ENCODE assay signal across 8 mouse cellular contexts in genomic region chr2:93791516-93792499, GRCm38 (mm10). TPM values are rescaled to one million over a fixed set of nuclear protein-coding genes. Genes with fewer than 3 reads are reported as not detected.
DNase-seq lines count a peak whose midpoint lies in the region; ATAC-seq and TF ChIP-seq lines count a peak whose summit lies in the region.

No protein-coding gene starts in this region.

- peak overlapping the region; percentile 64 for H3K27ac ChIP-seq in layer of hippocampus, adult 2 months
- peak overlapping the region; percentile 35 for H3K27ac ChIP-seq in intestine, embryonic 16.5 days (ENCODE audit: low read length)
- 0 out of 2 replicates have a peak overlapping the region, but pooled peaks have one; percentile 6 for H3K27ac ChIP-seq in liver, adult 2 months (replicated peaks; ENCODE audit: insufficient read depth, low read depth, low read length)
- peak overlapping the region; percentile 65 for H3K27ac ChIP-seq in stomach, embryonic 16.5 days (ENCODE audit: low read length)

- no peaks in the 10 kb centered on the region for H3K79me2 ChIP-seq in liver, adult 2 months (ENCODE audit: control insufficient read depth, insufficient read depth, low read length)

- H3K4me1 ChIP-seq in intestine, embryonic 16.5 days (ENCODE audit: control insufficient read depth, insufficient read depth, low read length): peaks cover 12% of the 10 kb centered on the region
- peaks cover 4% of the 10 kb centered on the region for H3K4me1 ChIP-seq in liver, adult 2 months (ENCODE audit: control insufficient read depth, insufficient read depth, low read length)
- peaks cover 9% of the 10 kb centered on the region; the same call in 1 of the 2 replicates for H3K4me1 ChIP-seq in stomach, embryonic 16.5 days (ENCODE audit: control insufficient read depth, insufficient read depth, low read length)

- H3K36me3 ChIP-seq in intestine, embryonic 16.5 days (ENCODE audit: control insufficient read depth, insufficient read depth, low read length): 0 out of 2 replicates have a peak, but pooled peaks cover 9% of the 10 kb centered on the region
- H3K36me3 ChIP-seq in liver, adult 2 months (ENCODE audit: control insufficient read depth, insufficient read depth, low read length): peaks cover 2% of the 10 kb centered on the region; the same call in 1 of the 2 replicates
- H3K36me3 ChIP-seq in stomach, embryonic 16.5 days (ENCODE audit: control insufficient read depth, insufficient read depth, low read length): peaks cover 11% of the 10 kb centered on the region

- no peaks in the 10 kb centered on the region for H3K9me3 ChIP-seq in intestine, embryonic 16.5 days (ENCODE audit: control insufficient read depth, low read length)
- no peaks in the 10 kb centered on the region for H3K9me3 ChIP-seq in stomach, embryonic 16.5 days (replicated peaks; ENCODE audit: control insufficient read depth, low read length)

- no peak for DNase-seq in layer of hippocampus, adult 2 months (ENCODE audit: low spot score in 2 of 2)
- no peak for DNase-seq in layer of hippocampus, adult 11-12 months (ENCODE audit: low spot score)
- DNase-seq in cerebellum, adult 18-20 months: peak; percentile 92 to 95
- peak; percentile 68 to 88 for DNase-seq in heart, adult 18-20 months
- DNase-seq in liver, adult 2 months (ENCODE audit: extremely low read depth, low read depth, low spot score): peak; percentile 72

- peak; percentile 89 for ATAC-seq in intestine, embryonic 16.5 days
- ATAC-seq in stomach, embryonic 16.5 days (ENCODE audit: insufficient read depth, low FRiP score): peak; percentile 92
- no peak for ATAC-seq in erythroblast, adult 5-6 weeks (replicated peaks; ENCODE audit: low FRiP score, poor library complexity, severe bottlenecking)

- TF ChIP-seq CTCF in layer of hippocampus, adult 2 months (conservative IDR thresholded peaks at IDR 0.05): 0 out of 2 replicates have a peak, but pooled peaks have one; percentile 4
- TF ChIP-seq CTCF in liver, adult 2 months (IDR thresholded peaks at IDR 0.05; ENCODE audit: low read depth, low read length): no peak

- no peak overlapping the region for H3K4me3 ChIP-seq in layer of hippocampus, adult 2 months
- H3K4me3 ChIP-seq in intestine, embryonic 16.5 days (ENCODE audit: low read length): no peak overlapping the region
- H3K4me3 ChIP-seq in liver, adult 2 months (ENCODE audit: insufficient read depth, low read depth, low read length): no peak overlapping the region
- no peak overlapping the region for H3K4me3 ChIP-seq in stomach, embryonic 16.5 days (replicated peaks; ENCODE audit: low read length)

- 43% methylated on average over 13 of the region's 13 CpGs for WGBS in intestine, embryonic 16.5 days
- 33% methylated on average over 13 of the region's 13 CpGs for WGBS in liver, adult 2 months
- WGBS in stomach, embryonic 16.5 days: 40% methylated on average over 13 of the region's 13 CpGs

- TF ChIP-seq POLR2A in liver, adult 2 months (IDR thresholded peaks at IDR 0.05; ENCODE audit: extremely low read depth, insufficient read depth, low read length): no peak

- 0 out of 2 replicates have a peak overlapping the region, but pooled peaks have one; percentile 23 for H3K9ac ChIP-seq in intestine, embryonic 16.5 days (ENCODE audit: low read depth, low read length)
- H3K9ac ChIP-seq in liver, adult 2 months (ENCODE audit: low read depth, low read length): no peak overlapping the region
- peak overlapping the region; percentile 8; the same call in 1 of the 2 replicates for H3K9ac ChIP-seq in stomach, embryonic 16.5 days (ENCODE audit: low read length)

- no peak overlapping the region for H3K4me2 ChIP-seq in intestine, embryonic 16.5 days (ENCODE audit: low read depth, low read length)
- H3K4me2 ChIP-seq in stomach, embryonic 16.5 days (ENCODE audit: low read depth, low read length): no peak overlapping the region

- no peaks in the 10 kb centered on the region for H3K27me3 ChIP-seq in intestine, embryonic 16.5 days (replicated peaks; ENCODE audit: control insufficient read depth, insufficient read depth, low read length)
- no peaks in the 10 kb centered on the region for H3K27me3 ChIP-seq in liver, adult 2 months (ENCODE audit: control insufficient read depth, insufficient read depth, low read length)
- no peaks in the 10 kb centered on the region for H3K27me3 ChIP-seq in stomach, embryonic 16.5 days (ENCODE audit: control insufficient read depth, insufficient read depth, low read length)

RNA-seq across cellular contexts. Expression of gene Ext2, which starts 30.6 kb away (rescaled TPM):
- 10 to 100 TPM; 50.9 to 52.8 TPM for total RNA-seq in layer of hippocampus, adult 2 months (2021)
- 10 to 100 TPM; 37.9 to 39.9 TPM for total RNA-seq in heart, adult 18-20 months (2021)
- polyA plus RNA-seq in intestine, embryonic 16.5 days (2015; fragmentation: Nextera tagmentation; extraction: Ambion mirVana): 81.5 and 87.3 TPM in 2 replicates
- 14.1 and 21.5 TPM in 2 replicates for total RNA-seq in liver, adult 2 months (2014; rRNA removed)
- 19.1 and 21.6 TPM in 2 replicates for polyA plus RNA-seq in liver, adult 2 months (2012; rRNA removed)
- polyA plus RNA-seq in stomach, embryonic 16.5 days (2015; fragmentation: Nextera tagmentation; extraction: Ambion mirVana): 93.6 and 95.7 TPM in 2 replicates
- 5.8 and 11.1 TPM in 2 replicates for total RNA-seq in erythroblast, adult 5-6 weeks (2015; ENCODE audit: low replicate concordance)
- total RNA-seq in erythroblast, adult 5-6 weeks (2017; ENCODE audit: low replicate concordance): 2.3 and 7.4 TPM in 2 replicates

RNA-seq across cellular contexts. Expression of gene Accs, which starts 57.9 kb away (rescaled TPM):
- 1 to 10 TPM; 3.0 to 3.5 TPM for total RNA-seq in layer of hippocampus, adult 2 months (2021)
- 1 to 10 TPM; 4.1 to 5.2 TPM for total RNA-seq in heart, adult 18-20 months (2021)
- 5.4 and 6.1 TPM in 2 replicates for polyA plus RNA-seq in intestine, embryonic 16.5 days (2015; fragmentation: Nextera tagmentation; extraction: Ambion mirVana)
- total RNA-seq in liver, adult 2 months (2014; rRNA removed): 3.4 and 4.1 TPM in 2 replicates
- 4.0 and 7.2 TPM in 2 replicates for polyA plus RNA-seq in liver, adult 2 months (2012; rRNA removed)
- 6.6 and 7.2 TPM in 2 replicates for polyA plus RNA-seq in stomach, embryonic 16.5 days (2015; fragmentation: Nextera tagmentation; extraction: Ambion mirVana)
- total RNA-seq in erythroblast, adult 5-6 weeks (2015; ENCODE audit: low replicate concordance): 3.3 and 6.3 TPM in 2 replicates
- 1.4 and 1.8 TPM in 2 replicates for total RNA-seq in erythroblast, adult 5-6 weeks (2017; ENCODE audit: low replicate concordance)

Comparison
In these comparisons a context has a peak if more than half of its experiments do, and no peak if none do; other contexts are left out.
1. DNase-seq: peak in cerebellum, adult 18-20 months (2 of 2), heart, adult 18-20 months (2 of 2) and liver, adult 2 months (single experiment); none in layer of hippocampus, adult 2 months (0 of 2) and layer of hippocampus, adult 11-12 months (single experiment).
2. H3K27ac ChIP-seq: peak in every context shown above with its lines; median percentile 65 in stomach, embryonic 16.5 days; 64 in layer of hippocampus, adult 2 months; 35 in intestine, embryonic 16.5 days; 6 in liver, adult 2 months.